Mouse (Mus musculus) lung, postnatal 0 days (tissue): ENCODE data around the gene Hectd2. TPM values are rescaled to one million over a fixed set of nuclear protein-coding genes. Genes with fewer than 3 reads are reported as not detected.

Experiments
- ATAC-seq: fragments of 200-750 bp; cut with Nextera tagmentation; 2 replicates; pipeline ENCODE4 v1.8.0; 2017; ENCODE audit warnings: moderate library complexity
- DNase-seq: peaks from one replicate; pipeline ENCODE4 v3.0.0-alpha.2; 2016; ENCODE audit warnings: low spot score
- H3K27ac ChIP-seq: fragments of 300-500 bp; sonication (generic); 2 replicates; pipeline ENCODE4 v1.5.1; 2014; ENCODE audit warnings: antibody characterized with exemption, mild to moderate bottlenecking, low read length, mixed read lengths
- H3K27me3 ChIP-seq: fragments of 300-500 bp; sonication (generic); replicated peaks from 2 replicates; pipeline ENCODE4 v1.6.1; 2014; ENCODE audit warnings: low read length, mixed read lengths; ENCODE audit not compliant: insufficient read depth
- H3K36me3 ChIP-seq: fragments of 300-500 bp; sonication (generic); 2 replicates; pipeline ENCODE4 v1.6.1; 2014; ENCODE audit warnings: low read length, mixed read lengths; ENCODE audit not compliant: insufficient read depth
- H3K4me1 ChIP-seq: fragments of 300-500 bp; sonication (generic); 2 replicates; pipeline ENCODE4 v1.6.1; 2014; ENCODE audit warnings: antibody characterized with exemption, low read depth, low read length, mixed read lengths; ENCODE audit not compliant: insufficient read depth
- H3K4me2 ChIP-seq: fragments of 300-500 bp; sonication (generic); replicated peaks from 2 replicates; pipeline ENCODE4 v1.6.1; 2014; ENCODE audit warnings: low read depth, mild to moderate bottlenecking, low read length, moderate library complexity, mixed read lengths
- H3K4me3 ChIP-seq: fragments of 300-500 bp; sonication (generic); 2 replicates; pipeline ENCODE4 v1.5.1; 2014; ENCODE audit warnings: low read depth, low read length
- H3K9ac ChIP-seq: fragments of 300-500 bp; sonication (generic); replicated peaks from 2 replicates; pipeline ENCODE4 v1.6.1; 2014; ENCODE audit warnings: low read depth, mild to moderate bottlenecking
- H3K9me3 ChIP-seq: fragments of 300-500 bp; sonication (generic); 2 replicates; pipeline ENCODE4 v1.6.1; 2016; ENCODE audit warnings: low read length, mixed read lengths
- CTCF ChIP-seq: IDR thresholded peaks from 2 replicates; pipeline ENCODE4 v1.5.1; 2016; ENCODE audit warnings: antibody characterized with exemption, mild to moderate bottlenecking
- EP300 ChIP-seq: IDR thresholded peaks from 2 replicates; pipeline ENCODE4 v1.6.1; 2016; ENCODE audit warnings: antibody characterized with exemption, mild to moderate bottlenecking, control low read depth
- WGBS: fragments of 180-500 bp; shearing (Covaris S2); extraction: QIAGEN DNeasy Blood & Tissue Kit; methylation state at CpG from one replicate; pipeline ENCODE4 v1.1.7; 2014; 5-methylcytosine and 5-hydroxymethylcytosine counted together
- polyA plus RNA-seq: library from polyadenylated mRNA; unstranded; fragments of >200 nt; fragmentation: Nextera tagmentation; extraction: Ambion mirVana; gene quantifications from 2 replicates; pipeline ENCODE4 v1.2.1, GENCODE M21; 2015

Gene Hectd2
- polyA plus RNA-seq, 1 experiment from 2014 or later: 1.6 TPM

DNA sequence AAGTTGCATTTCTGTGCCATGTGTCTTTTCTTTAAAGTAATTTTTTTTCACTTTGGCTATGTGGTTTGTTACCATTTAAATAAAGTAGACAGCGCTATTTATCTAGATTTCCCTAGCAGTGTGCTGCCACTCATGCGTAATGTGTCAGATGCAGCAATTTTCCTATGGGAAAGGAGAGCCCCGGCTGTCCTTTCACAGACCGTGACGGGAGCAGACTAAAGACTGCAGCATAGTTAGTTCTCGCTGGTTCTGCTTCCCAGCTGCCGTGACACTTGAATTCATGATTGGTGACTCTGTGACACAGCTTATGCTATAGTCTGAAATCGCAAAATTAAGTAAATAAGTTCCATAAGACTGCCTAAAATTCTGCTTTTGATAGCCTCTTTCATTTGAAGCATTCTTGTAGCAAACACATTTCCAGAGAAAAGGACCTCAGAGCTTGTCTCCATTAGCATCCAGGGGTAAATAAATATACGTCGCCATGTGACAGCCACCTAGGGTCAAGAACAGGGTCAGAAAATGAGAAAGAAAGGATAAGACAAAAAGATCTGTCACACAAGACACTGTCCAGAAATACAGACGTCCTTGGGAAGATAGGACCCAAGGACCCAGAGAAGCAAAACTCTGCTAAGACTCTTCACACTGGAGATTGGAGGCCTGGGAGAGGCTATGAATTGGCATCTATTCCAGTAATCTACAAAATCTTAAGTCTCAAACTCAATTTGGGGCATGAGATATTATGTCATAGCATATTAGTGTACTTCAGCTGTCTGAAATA is 48.3 kb downstream of the Hectd2 start:
- Histone ChIP-seq H3K4me2 (no peak overlapping the region), H3K36me3 (no peaks in the 10 kb centered on the region), H3K27ac (no peak overlapping the region), H3K4me1 (no peaks in the 10 kb centered on the region), H3K9me3 (no peaks in the 10 kb centered on the region), H3K9ac (no peak overlapping the region), H3K27me3 (no peaks in the 10 kb centered on the region), H3K4me3 (no peak overlapping the region)
- ATAC-seq (no peak), DNase-seq (no peak)
- TF ChIP-seq CTCF (no peak), EP300 (no peak)
- WGBS: 68% methylated on average over 11 of the region's 11 CpGs

GRCm38 (mm10) chr19:36606270-36606669 is 51.8 kb downstream of the Hectd2 start:
- Histone ChIP-seq H3K36me3 (no peaks in the 10 kb centered on the region), H3K27me3 (no peaks in the 10 kb centered on the region), H3K27ac (no peak overlapping the region), H3K4me3 (no peak overlapping the region), H3K9me3 (no peaks in the 10 kb centered on the region), H3K4me2 (no peak overlapping the region), H3K9ac (no peak overlapping the region), H3K4me1 (no peaks in the 10 kb centered on the region)
- ATAC-seq (no peak), DNase-seq (peak; percentile 79)
- WGBS: 26% methylated on average over 1 of the region's 1 CpGs
- TF ChIP-seq EP300 (no peak), CTCF (peak; percentile 60)

DNA sequence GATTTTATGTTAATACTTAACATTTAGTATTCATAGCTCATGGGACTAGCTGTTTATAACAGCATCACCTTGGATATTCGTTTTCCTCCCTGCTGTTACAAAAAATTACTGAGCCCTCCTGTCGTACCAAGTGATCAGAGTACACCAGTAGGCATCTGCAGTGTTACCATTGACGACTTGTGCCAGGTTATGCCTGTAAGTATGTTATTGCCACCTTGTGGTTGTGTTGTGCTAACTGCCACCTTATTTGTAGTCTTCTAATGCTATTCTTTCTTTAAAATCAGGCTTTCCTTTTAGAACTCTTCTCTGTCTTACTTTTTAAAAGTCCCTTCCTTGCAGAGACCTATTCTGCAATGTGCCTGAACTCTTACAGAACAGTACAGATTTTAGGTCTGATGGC is 54.8 kb downstream of the Hectd2 start:
- Histone ChIP-seq H3K27ac (no peak overlapping the region), H3K4me2 (no peak overlapping the region), H3K9ac (no peak overlapping the region), H3K27me3 (no peaks in the 10 kb centered on the region), H3K9me3 (no peaks in the 10 kb centered on the region), H3K36me3 (no peaks in the 10 kb centered on the region), H3K4me3 (no peak overlapping the region), H3K4me1 (no peaks in the 10 kb centered on the region)
- peak; percentile 59 for TF ChIP-seq CTCF
- no peak for TF ChIP-seq EP300
- ATAC-seq: no peak
- 47% methylated on average over 3 of the region's 3 CpGs for WGBS
- peak; percentile 25 for DNase-seq

- no peaks in the 10 kb centered on the region for H3K27me3 ChIP-seq
- DNase-seq: no peak
- H3K9me3 ChIP-seq: no peaks in the 10 kb centered on the region
- H3K27ac ChIP-seq: no peak overlapping the region
- no peak for ATAC-seq
- no peaks in the 10 kb centered on the region for H3K4me1 ChIP-seq
- no peak overlapping the region for H3K9ac ChIP-seq
- WGBS: 69% methylated on average over 2 of the region's 2 CpGs
- no peak overlapping the region for H3K4me2 ChIP-seq
- no peak overlapping the region for H3K4me3 ChIP-seq
- no peaks in the 10 kb centered on the region for H3K36me3 ChIP-seq
- TF ChIP-seq EP300: no peak
- no peak for TF ChIP-seq CTCF
These were observed 55.9 kb downstream of the Hectd2 start for GRCm38 (mm10) chr19:36610309-36610708.

DNA sequence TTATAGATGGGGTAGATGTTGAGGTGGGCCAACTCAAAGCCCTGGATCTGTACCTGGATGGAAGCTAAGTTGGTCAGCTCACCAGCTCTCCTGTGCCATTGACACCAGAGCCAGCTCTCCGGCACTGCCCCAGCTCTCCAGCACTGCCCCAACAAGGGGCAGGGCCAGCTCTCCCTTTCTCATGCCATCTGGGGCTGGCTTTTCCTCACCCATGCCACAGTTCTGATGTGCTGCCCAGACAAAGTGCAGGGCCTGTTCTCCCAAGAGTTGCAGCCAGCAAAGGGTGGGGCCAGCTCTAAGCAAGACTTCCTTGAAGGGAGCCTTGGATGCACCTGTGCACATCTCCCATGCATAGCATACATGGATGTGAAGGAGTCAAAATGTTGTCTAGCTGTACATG is 71.5 kb downstream of the Hectd2 start:
- no peak overlapping the region for H3K4me2 ChIP-seq
- H3K4me3 ChIP-seq: no peak overlapping the region
- H3K27ac ChIP-seq: no peak overlapping the region
- DNase-seq (no peak), ATAC-seq (no peak)
- H3K27me3 ChIP-seq: no peaks in the 10 kb centered on the region
- no peak for TF ChIP-seq EP300
- TF ChIP-seq CTCF: no peak
- H3K9me3 ChIP-seq: no peaks in the 10 kb centered on the region
- H3K36me3 ChIP-seq: no peaks in the 10 kb centered on the region
- H3K4me1 ChIP-seq: no peaks in the 10 kb centered on the region
- no peak overlapping the region for H3K9ac ChIP-seq
- WGBS: 83% methylated on average over 1 of the region's 1 CpGs

DNA sequence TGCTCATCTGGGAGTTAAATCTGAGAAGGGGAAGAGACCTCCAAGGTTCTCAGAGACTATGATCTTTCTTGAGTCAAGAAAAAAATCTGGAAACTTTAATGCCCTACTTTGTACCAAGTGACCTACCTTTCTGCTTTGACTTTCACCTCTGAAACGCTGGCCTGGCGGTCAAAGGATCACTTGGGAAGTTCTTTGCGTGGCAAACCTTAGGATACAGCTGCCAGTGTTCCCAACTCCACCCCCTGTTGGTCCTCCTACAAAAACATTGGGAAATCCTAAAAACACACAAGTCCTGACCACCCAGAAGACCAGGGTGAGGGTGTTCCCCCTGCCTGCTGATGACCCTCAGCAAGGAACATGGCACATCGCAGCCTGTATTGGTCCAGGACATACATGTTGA is 72.4 kb downstream of the Hectd2 start:
- Histone ChIP-seq H3K4me2 (no peak overlapping the region), H3K4me1 (no peaks in the 10 kb centered on the region), H3K36me3 (no peaks in the 10 kb centered on the region), H3K27ac (no peak overlapping the region), H3K27me3 (no peaks in the 10 kb centered on the region), H3K4me3 (no peak overlapping the region), H3K9ac (no peak overlapping the region), H3K9me3 (no peaks in the 10 kb centered on the region)
- 86% methylated on average over 4 of the region's 4 CpGs for WGBS
- DNase-seq (no peak), ATAC-seq (no peak)
- TF ChIP-seq EP300: no peak
